Mouse (Mus musculus): ENCODE data around the gene Oser1.

DNA sequence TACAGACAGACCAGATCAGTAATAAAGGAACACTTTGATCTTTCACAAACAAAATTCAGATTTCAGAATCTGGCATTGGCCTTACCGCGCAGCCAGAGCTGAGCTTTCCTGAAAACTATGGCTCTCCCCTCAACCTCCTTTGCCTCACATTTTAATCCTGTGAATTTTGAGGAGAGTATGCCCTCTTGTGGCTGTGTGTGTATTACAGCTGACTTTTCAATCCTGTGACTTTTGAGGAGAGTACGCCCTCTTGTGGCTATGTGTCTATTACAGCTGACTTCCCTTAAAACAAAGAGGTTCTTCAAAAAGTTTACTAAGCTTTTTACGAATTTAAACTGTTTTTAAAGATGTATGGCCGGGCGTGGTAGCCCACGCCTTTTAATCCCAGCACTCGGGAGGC is 23.3 kb downstream of the Oser1 start:
- TF ChIP-seq CTCF (IDR thresholded peaks at IDR 0.05; ENCODE audit: control insufficient read depth, insufficient read depth, insufficient read length) (peak; percentile 70), MYOG (IDR thresholded peaks at IDR 0.05; ENCODE audit: control insufficient read depth, extremely low read depth, insufficient read length) (no peak)
